Mouse (Mus musculus) T-helper 17 cell (primary cell): ENCODE data around the gene Rnf123.

Experiments
- in situ Hi-C, 2 experiments: fragments of 300-600 bp; cut with MboI, MseI; formaldehyde crosslinking; loops; 1 replicate in 1 of 2; 2 replicates in 1 of 2; pipeline ENCODE4 v1.15.1; 2025; ENCODE audit warnings: high pct_unique_total_duplicates in 2 of 2

The Rnf123 gene

GRCm38 (mm10) chr9:108082988-108083431 is at the start of gene Rnf123:
Gene Rnf123 (minus strand): TSS chr9:108083346.
- in situ Hi-C loops = no loop called here

- in situ Hi-C loops = no loop called here
Measured at GRCm38 (mm10) chr9:108132373-108132772, 49.2 kb upstream of the Rnf123 start.

- in situ Hi-C loops = no loop called here
Measured at GRCm38 (mm10) chr9:108131502-108131901, 48.4 kb upstream of the Rnf123 start.

GRCm38 (mm10) chr9:108129042-108129948 is 46.1 kb upstream of the Rnf123 start:
- in situ Hi-C loops = no loop called here

- in situ Hi-C loops = no loop called here
Measured at GRCm38 (mm10) chr9:108128248-108128647, 45.1 kb upstream of the Rnf123 start.

GRCm38 (mm10) chr9:108126436-108127180 is 43.5 kb upstream of the Rnf123 start:
- in situ Hi-C loops = no loop called here

- in situ Hi-C loops = no loop called here
Measured at GRCm38 (mm10) chr9:108125731-108126130, 42.6 kb upstream of the Rnf123 start.

GRCm38 (mm10) chr9:108123916-108124315 is 40.8 kb upstream of the Rnf123 start:
- in situ Hi-C loops = no loop called here

GRCm38 (mm10) chr9:108121170-108121969 is 38.2 kb upstream of the Rnf123 start:
- in situ Hi-C loops = no loop called here

GRCm38 (mm10) chr9:108120671-108121070 is 37.5 kb upstream of the Rnf123 start:
- in situ Hi-C loops = no loop called here

GRCm38 (mm10) chr9:108119891-108120411 is 36.8 kb upstream of the Rnf123 start:
- in situ Hi-C loops = no loop called here

- in situ Hi-C loops = no loop called here
Measured at GRCm38 (mm10) chr9:108117143-108117542, 34.0 kb upstream of the Rnf123 start.

GRCm38 (mm10) chr9:108115290-108116077 is 32.3 kb upstream of the Rnf123 start:
- in situ Hi-C loops = no loop called here

- in situ Hi-C loops = no loop called here
Measured at GRCm38 (mm10) chr9:108112719-108113340, 29.7 kb upstream of the Rnf123 start.

GRCm38 (mm10) chr9:108111593-108112121 is 28.5 kb upstream of the Rnf123 start:
- in situ Hi-C loops = no loop called here

- in situ Hi-C loops = no loop called here
Measured at GRCm38 (mm10) chr9:108111101-108111592, 28.0 kb upstream of the Rnf123 start.

GRCm38 (mm10) chr9:108110160-108110559 is 27.0 kb upstream of the Rnf123 start:
- in situ Hi-C loops = no loop called here

GRCm38 (mm10) chr9:108107867-108108266 is 24.7 kb upstream of the Rnf123 start:
- in situ Hi-C loops = no loop called here

- in situ Hi-C loops = no loop called here
Measured at GRCm38 (mm10) chr9:108106090-108106489, 22.9 kb upstream of the Rnf123 start.

GRCm38 (mm10) chr9:108105549-108105863 is 22.4 kb upstream of the Rnf123 start:
- in situ Hi-C loops = no loop called here
